Mouse (Mus musculus) heart, adult 8-10 months (tissue): ENCODE data around the gene Ate1. TPM values are rescaled to one million over a fixed set of nuclear protein-coding genes. Genes with fewer than 3 reads are reported as not detected.
"Not testable (repeated sequence)": the region's sequence is repeated elsewhere in the genome, so short reads cannot be mapped to it uniquely, and the experiment has no call there.

Experiments used
- DNase-seq: peaks from one replicate; pipeline ENCODE4 v3.0.0; 2022; ENCODE audit warnings: low spot score
- total RNA-seq, 4 experiments: library from RNA; stranded (reverse); gene quantifications; 2 replicates each; pipeline ENCODE4 v1.2.4; 2022

Ate1 gene
- total RNA-seq, 4 experiments from 2014 or later: 31.2 to 46.0 (median 36.4) TPM

GRCm38 (mm10) chr7:130403346-130403745 is 116.8 kb downstream of the Ate1 start:
- no peak for DNase-seq

- no peak for DNase-seq
Observed at GRCm38 (mm10) chr7:130394697-130395096, 125.5 kb downstream of the Ate1 start.

GRCm38 (mm10) chr7:130390060-130390459 is 130.1 kb downstream of the Ate1 start:
- DNase-seq: not testable (repeated sequence)

GRCm38 (mm10) chr7:130386308-130386707 is 133.9 kb downstream of the Ate1 start:
- DNase-seq: no peak

- no peak for DNase-seq
Observed at GRCm38 (mm10) chr7:130385732-130386294, 134.4 kb downstream of the Ate1 start.

GRCm38 (mm10) chr7:130382126-130382525 is 138.0 kb downstream of the Ate1 start:
- no peak for DNase-seq

GRCm38 (mm10) chr7:130381387-130381951 is 138.7 kb downstream of the Ate1 start:
- DNase-seq: no peak

GRCm38 (mm10) chr7:130380769-130381355 is 139.3 kb downstream of the Ate1 start:
- DNase-seq: peak; percentile 2

GRCm38 (mm10) chr7:130380367-130380766 is 139.8 kb downstream of the Ate1 start:
- no peak for DNase-seq

- no peak for DNase-seq
Observed at GRCm38 (mm10) chr7:130379886-130380285, 140.3 kb downstream of the Ate1 start.

- no peak for DNase-seq
Observed at GRCm38 (mm10) chr7:130378308-130378707, 141.9 kb downstream of the Ate1 start.

- DNase-seq: no peak
Observed at GRCm38 (mm10) chr7:130374311-130374710, 145.9 kb downstream of the Ate1 start.

- DNase-seq: no peak
Observed at GRCm38 (mm10) chr7:130368827-130369641, 151.1 kb downstream of the Ate1 start.

- no peak for DNase-seq
Observed at GRCm38 (mm10) chr7:130368036-130368826, 151.9 kb downstream of the Ate1 start.

GRCm38 (mm10) chr7:130367222-130368035 is 152.7 kb downstream of the Ate1 start:
- no peak for DNase-seq

GRCm38 (mm10) chr7:130365711-130366110 is 154.5 kb downstream of the Ate1 start:
- DNase-seq: no peak

Other genes with a start within 250 kb of the Ate1 start
- gene Nsmce4a, start 52.7 kb upstream of the Ate1 start, total RNA-seq: 10 to 100 TPM; 38.8 to 51.0 (median 43.0) TPM
- gene Tacc2, start 57.1 kb upstream of the Ate1 start, total RNA-seq: 100 to 1,000 TPM; 403 to 491 (median 419) TPM